Mouse (Mus musculus) liver, adult (tissue): Measurements from ENCODE around the gene Grin2c.

Experiments used
- GATA4 ChIP-seq: IDR thresholded peaks from 2 replicates; pipeline ENCODE4 v1.6.1; 2014; ENCODE audit warnings: mild to moderate bottlenecking, low read length; ENCODE audit not compliant: insufficient replicate concordance

The Grin2c gene

GRCm38 (mm10) chr11:115274771-115275170 is 7.7 kb upstream of the Grin2c start:
- no peak for TF ChIP-seq GATA4

DNA sequence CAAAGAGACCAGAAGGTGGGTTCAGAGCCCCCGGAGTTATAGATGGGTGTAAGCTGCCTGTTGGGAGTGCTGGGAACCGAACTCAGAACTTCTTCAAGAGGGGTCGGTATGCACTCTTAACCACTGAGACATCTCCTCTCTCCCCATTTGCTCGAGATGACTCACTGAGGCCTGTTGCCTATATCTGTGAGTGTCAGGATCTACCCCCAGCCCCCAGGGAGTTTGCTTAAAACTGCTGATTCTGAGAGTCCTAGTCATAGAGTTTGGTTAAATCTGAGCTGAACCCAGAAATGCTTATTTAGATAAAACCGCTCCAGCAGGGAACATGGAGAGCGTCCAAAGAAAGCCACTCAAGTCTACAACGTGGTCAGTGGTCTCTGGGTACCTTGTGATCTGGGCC is 7.1 kb upstream of the Grin2c start:
- no peak for TF ChIP-seq GATA4

- TF ChIP-seq GATA4, result no peak
Observed at GRCm38 (mm10) chr11:115273735-115274134, 6.7 kb upstream of the Grin2c start.

DNA sequence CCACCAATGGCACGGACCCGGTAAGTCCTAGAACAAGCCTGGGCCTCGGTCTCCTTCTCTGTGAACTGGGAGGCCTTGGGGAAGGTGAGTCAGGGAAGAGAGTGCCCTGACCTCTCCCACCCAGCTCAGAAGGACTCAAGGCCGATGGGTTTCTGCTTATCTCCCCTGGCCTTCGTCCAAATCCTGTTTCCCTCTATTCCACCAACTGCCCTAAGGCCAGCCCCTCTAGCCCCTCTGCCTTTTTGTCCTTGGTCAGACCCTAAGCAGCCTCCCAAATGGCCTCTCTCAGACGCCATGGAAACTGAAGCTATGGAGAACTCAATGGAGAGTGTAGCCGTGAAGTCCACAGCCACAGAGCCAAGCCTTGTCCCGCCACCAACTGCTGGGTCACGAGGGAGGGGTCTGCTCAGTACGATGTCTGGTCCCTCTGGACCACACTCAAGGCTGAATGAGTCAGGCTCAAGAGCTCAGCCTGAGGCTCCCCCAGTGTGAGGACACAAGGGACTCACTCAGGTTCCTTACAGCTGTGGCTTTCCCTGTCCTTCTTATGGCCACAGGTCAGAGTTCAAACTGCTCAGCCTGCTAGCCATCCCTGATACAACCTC is 6.0 kb upstream of the Grin2c start:
- TF ChIP-seq GATA4, result no peak

DNA sequence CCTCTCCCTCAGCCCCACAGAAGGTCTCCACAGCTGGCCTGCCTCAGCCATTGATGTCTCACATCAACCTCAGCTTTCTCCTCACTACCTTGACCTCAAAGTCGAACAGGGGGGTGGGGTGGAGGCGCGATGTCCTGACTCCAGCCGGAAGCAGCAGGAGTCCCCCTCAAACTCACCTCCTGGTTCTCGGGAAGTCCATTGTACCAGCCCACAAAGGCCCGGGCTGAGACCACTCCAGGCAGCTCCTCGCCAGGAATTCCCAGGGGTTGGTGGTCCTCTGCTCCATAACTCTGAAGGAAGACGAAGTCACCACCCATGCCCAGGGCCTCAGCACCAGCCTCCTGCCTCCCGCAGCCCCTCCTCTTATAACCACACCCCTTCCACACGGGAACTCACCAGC is 4.4 kb upstream of the Grin2c start:
- TF ChIP-seq GATA4, result no peak

DNA sequence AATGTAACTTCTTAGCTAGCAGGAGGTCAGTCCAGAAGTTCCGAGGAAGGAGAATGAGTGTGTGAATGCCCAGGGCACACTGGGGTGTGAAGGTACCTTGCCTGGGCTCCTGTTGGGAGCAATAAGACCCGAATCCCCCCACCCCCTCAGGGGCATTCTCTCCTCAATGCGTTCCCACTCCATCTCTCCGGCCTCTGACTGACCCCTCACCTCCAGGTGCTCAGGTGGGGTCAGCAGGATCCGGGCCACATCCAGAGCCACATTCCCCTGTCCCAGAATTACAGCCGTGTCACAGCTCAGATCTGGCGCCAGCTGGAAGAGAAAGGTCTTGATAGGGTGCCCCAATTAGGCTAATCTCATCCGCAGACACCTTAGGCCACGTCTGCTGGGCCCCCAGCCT is 4.0 kb upstream of the Grin2c start:
- no peak for TF ChIP-seq GATA4

DNA sequence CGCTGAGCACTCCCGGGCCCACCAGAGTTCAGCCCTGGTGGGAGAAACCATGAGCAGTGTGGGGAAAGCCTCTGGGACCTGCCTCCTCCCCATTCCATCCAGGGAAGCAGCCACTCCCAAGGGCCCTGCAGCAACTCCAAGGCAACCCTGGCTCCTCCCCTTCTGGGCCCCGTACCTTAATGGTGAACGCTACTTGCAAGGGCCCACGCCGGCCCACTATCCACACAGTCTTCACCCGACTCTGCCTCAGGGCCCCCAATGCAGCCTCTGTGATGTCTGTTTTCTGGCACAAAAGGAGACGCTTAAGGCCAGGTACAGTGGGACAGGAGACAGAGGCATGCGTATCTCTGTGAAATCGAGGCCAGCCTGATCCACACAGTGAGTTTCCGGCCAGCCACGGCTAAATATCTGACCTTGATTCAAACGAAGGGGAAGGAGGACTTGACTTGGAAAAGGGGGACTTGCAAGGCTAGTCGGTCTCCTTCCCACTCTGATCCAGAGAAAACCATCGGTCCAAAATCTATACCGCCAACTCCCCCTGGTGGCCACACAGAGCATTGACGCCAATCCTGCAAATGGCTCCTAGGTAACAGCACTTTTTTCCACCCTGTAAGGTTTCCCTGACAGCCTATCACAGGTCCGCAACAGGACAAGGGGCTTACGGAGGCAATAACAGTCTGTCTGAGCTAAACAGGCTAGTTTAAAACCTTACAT is 3.3 kb upstream of the Grin2c start:
- no peak for TF ChIP-seq GATA4

- TF ChIP-seq GATA4, result no peak
Observed at GRCm38 (mm10) chr11:115269330-115270066, 2.5 kb upstream of the Grin2c start.

GRCm38 (mm10) chr11:115267958-115268357 is 915 bp upstream of the Grin2c start:
- no peak for TF ChIP-seq GATA4

DNA sequence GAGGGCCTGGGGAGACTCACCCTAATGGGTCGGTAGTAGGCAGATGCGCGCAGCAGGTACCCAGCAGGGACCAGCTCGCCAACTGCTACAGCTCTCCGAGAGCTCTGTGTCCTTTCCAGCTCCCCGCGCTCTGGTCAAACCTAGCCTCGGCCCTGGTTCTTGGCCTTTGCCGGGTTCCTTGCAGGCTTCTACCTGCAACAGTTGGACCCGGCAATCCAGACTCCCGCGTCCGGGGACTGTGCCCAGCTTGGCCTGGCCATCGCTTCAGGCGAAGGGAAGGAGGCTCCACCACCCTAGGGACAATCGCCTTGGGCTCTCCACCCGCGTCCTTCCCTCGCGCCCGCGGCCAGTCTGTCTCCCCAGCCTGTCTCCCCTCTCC is 654 bp downstream of the Grin2c start:
- no peak for TF ChIP-seq GATA4

- no peak for TF ChIP-seq GATA4
Observed at GRCm38 (mm10) chr11:115265771-115266399, 1.2 kb downstream of the Grin2c start.

GRCm38 (mm10) chr11:115264862-115265668 is 2.0 kb downstream of the Grin2c start:
- TF ChIP-seq GATA4, result no peak

- TF ChIP-seq GATA4, result no peak
Observed at GRCm38 (mm10) chr11:115264136-115264861, 2.7 kb downstream of the Grin2c start.

DNA sequence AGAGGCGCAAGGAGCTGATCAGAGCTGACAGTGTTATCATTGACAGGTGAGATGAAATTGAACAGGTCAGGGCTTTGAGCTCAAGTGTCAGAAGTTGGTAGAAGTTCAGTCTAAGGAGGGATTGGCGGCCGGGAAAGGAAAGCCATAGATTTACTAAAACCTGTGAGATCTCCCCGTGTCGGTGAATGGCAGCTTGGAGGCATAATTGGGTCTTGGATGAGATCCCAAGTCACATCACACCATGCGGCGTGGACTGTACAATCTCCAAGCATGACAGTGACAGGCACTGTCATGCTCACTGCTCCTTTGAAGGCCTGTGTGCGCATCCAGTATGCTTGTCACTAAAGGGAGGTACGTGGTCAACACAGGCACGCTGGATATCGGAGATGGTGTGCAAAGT is 4.1 kb downstream of the Grin2c start:
- TF ChIP-seq GATA4, result no peak
